Mouse (Mus musculus) naive thymus-derived CD4-positive, alpha-beta T cell, adult 2 months (primary cell): ENCODE data around the gene Spock2.
"Not testable (repeated sequence)": the region's sequence is repeated elsewhere in the genome, so short reads cannot be mapped to it uniquely, and the experiment has no call there.

Source experiments
- DNase-seq: peaks from one replicate; pipeline ENCODE4 v3.0.0-alpha.2; 2011; ENCODE audit warnings: low read depth

Spock2 gene

GRCm38 (mm10) chr10:60148087-60148486 is 42.1 kb downstream of the Spock2 start:
- DNase-seq: peak; percentile 87

GRCm38 (mm10) chr10:60151107-60151663 is 45.2 kb downstream of the Spock2 start:
- DNase-seq: no peak

DNA sequence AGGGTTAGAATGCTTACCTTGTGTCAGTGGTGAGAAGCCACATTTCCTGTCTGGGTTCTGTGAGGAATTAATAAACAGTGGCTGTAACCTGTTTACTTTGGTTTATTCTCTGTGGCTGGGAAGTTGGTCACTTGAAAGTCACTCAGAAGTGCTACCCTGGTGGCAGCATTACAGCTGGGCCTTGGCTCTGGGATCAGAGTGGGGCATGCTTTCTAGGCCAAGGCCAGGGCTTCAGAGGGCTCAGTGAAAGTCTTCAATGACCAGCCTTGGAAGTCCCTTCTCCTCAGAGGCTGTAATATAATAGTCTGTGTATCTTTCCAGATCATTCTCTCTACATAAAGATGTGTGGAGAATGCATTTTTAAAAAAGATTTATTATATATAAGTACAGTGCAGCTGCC is 50.0 kb downstream of the Spock2 start:
- DNase-seq: no peak

GRCm38 (mm10) chr10:60158144-60158543 is 52.1 kb downstream of the Spock2 start:
- DNase-seq: no peak

DNA sequence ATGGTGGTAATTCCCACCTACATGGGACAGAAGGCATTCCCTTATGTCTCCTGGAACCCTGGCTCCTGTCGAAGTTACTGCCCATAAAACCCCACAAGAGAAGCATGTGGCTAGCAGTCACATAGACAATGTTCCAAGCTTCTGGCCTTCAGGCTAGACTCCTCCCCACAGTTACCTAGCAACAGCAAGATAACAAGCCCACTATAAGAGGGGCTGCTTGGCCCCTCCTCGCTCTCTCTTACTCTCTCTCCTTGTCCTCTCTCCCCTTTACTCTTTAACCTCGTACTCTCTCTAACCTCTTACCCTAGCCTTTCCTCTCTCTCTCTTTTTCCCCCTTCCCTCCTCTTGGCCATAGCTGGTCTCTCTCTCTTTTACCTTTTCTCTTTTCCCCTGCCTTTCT is 55.4 kb downstream of the Spock2 start:
- DNase-seq: not testable (repeated sequence)

DNA sequence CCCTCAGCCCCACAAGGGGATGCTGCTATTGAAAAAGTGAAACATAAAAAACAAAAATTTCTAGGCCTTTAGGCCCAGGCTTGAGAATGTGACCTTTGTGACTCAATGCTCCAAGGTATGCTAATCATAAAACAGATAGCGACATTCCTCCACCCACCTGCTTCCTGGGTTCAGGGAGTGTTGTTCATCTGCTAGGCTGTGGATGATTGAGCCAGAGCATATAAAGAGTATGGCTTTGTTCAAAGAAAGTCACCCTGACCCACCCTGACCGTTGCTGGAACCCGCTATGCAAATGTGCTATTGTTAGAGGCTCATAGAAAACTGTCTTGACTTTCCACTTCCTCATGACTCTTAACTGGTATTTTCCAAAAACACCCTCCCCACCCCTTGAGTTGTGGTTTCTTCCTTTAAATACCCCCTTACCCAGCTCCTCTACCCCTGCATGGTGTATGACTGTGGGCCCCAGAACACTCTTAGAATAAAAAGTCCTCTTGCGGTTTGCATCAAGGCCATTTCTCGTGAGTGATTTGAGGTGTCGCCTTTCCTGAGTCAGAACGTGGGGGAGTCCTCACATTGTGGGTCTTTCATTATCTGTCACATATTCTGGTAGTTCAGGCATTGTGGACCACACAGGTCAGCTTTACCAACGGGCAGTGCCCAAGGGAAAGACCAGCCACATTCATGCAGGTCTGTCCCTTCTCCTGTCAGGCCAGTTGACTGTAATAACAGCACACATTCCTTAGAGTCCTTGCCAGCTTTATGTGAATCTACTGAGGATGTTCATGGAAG is 56.4 kb downstream of the Spock2 start:
- DNase-seq: not testable (repeated sequence)

- DNase-seq: no peak
These were observed 56.9 kb downstream of the Spock2 start for GRCm38 (mm10) chr10:60162973-60163255.

GRCm38 (mm10) chr10:60164869-60165268 is 58.9 kb downstream of the Spock2 start:
- DNase-seq: no peak

- DNase-seq: no peak
These were observed 60.0 kb downstream of the Spock2 start for GRCm38 (mm10) chr10:60166068-60166467.

GRCm38 (mm10) chr10:60168306-60168705 is 62.3 kb downstream of the Spock2 start:
- DNase-seq: no peak

- DNase-seq: no peak
These were observed 62.9 kb downstream of the Spock2 start for GRCm38 (mm10) chr10:60168960-60169359.

- DNase-seq: no peak
These were observed 64.5 kb downstream of the Spock2 start for GRCm38 (mm10) chr10:60170326-60171089.

DNA sequence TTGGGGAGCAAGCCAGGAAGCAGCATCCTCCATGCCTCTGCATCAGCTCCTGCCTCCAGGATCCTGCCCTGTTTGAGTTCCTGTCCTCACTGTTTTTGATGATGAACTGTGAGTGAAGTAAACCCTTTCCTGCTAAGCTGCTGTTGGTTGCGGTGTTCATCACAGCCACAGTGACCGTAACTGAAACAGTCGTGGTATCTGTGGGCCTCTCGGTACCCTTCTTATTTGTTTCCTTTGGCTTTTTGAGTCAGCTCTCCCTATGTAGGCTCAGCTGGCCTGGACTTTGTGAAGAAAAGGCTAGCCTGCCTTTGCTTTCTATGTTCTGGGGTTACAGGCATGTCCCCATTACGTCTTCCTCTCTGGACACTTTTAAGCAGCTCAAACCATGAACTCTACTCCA is 65.3 kb downstream of the Spock2 start:
- no peak for DNase-seq

DNA sequence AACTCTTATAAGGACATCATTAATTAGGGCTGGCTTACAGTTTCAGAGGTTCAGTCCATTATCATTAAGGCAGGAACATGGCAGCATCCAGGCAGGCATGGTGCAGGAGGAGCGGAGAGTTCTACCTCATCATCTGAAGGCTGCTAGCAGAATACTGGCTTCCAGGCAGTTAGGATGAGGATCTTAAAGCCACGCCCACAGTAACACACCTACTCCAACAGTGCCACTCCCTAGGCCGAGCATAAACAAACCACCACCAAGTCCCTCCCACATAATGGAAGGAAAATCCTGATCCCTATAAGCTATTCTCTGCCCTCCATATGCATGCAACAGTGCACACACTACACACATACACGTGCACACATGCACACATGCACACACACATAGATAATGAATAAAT is 66.3 kb downstream of the Spock2 start:
- no peak for DNase-seq

GRCm38 (mm10) chr10:60173035-60173434 is 67.0 kb downstream of the Spock2 start:
- DNase-seq: no peak

- DNase-seq: no peak
These were observed 68.5 kb downstream of the Spock2 start for GRCm38 (mm10) chr10:60174506-60174905.

DNA sequence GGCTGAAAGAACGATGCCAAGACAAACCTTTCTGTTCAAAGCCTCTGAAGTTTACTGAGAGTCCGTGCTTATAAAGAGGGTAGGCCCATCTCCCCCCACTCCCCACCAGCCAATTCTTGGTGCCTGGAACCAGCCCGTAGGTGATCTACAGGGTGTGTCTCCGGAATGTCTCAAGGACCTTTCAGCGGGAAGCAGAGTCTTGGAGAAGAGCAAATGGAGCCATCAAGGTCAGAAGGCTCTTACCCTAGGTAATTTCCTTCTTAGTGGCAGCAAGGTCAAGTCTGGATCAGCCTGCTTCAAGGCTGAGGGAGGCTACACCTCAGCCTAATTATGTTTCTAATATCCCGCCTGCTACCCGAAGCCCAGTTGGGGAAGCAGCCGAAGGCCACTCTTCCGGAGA is 69.3 kb downstream of the Spock2 start:
- DNase-seq: not testable (repeated sequence)
